Mouse (Mus musculus) cerebral cortex, adult 2 months (tissue): ENCODE measurements around the gene Atp6v0a1.

Source experiments
- WGBS: fragments of 180-500 bp; shearing (Covaris S2); methylation state at CpG from one replicate; pipeline ENCODE4 v1.1.7; 2018; 5-methylcytosine and 5-hydroxymethylcytosine counted together

The Atp6v0a1 gene

GRCm38 (mm10) chr11:101085617-101086322 lies 76.5 kb downstream of the Atp6v0a1 start:
- 92% methylated on average over 18 of the region's 18 CpGs for WGBS

- 57% methylated on average over 6 of the region's 6 CpGs for WGBS
Observed at GRCm38 (mm10) chr11:101086323-101086674, 77.0 kb downstream of the Atp6v0a1 start.

- WGBS = 1% methylated on average over 52 of the region's 52 CpGs
Observed at GRCm38 (mm10) chr11:101086756-101087681, 77.8 kb downstream of the Atp6v0a1 start, which contains the start of gene Mlx. Mlx (plus strand) TSS chr11:101087277.

- WGBS = 5% methylated on average over 8 of the region's 8 CpGs
Observed at GRCm38 (mm10) chr11:101087682-101088055, 78.4 kb downstream of the Atp6v0a1 start.

- 86% methylated on average over 1 of the region's 1 CpGs for WGBS
Observed at GRCm38 (mm10) chr11:101089931-101090330, 80.7 kb downstream of the Atp6v0a1 start.

GRCm38 (mm10) chr11:101094930-101095313 lies 85.7 kb downstream of the Atp6v0a1 start:
- under 1% methylated on average over 18 of the region's 18 CpGs for WGBS

GRCm38 (mm10) chr11:101095314-101096024 lies 86.2 kb downstream of the Atp6v0a1 start, which contains the start of gene Psmc3ip:
Psmc3ip (minus strand) TSS chr11:101095436.
- under 1% methylated on average over 43 of the region's 43 CpGs for WGBS

- 92% methylated on average over 8 of the region's 8 CpGs for WGBS
Observed at GRCm38 (mm10) chr11:101098231-101098630, 89.0 kb downstream of the Atp6v0a1 start.

- 90% methylated on average over 5 of the region's 5 CpGs for WGBS
Observed at GRCm38 (mm10) chr11:101103011-101103410, 93.8 kb downstream of the Atp6v0a1 start.

GRCm38 (mm10) chr11:101109351-101109750 lies 100.1 kb downstream of the Atp6v0a1 start:
- 52% methylated on average over 4 of the region's 4 CpGs for WGBS

- 53% methylated on average over 5 of the region's 5 CpGs for WGBS
Observed at GRCm38 (mm10) chr11:101110708-101111107, 101.5 kb downstream of the Atp6v0a1 start.

GRCm38 (mm10) chr11:101111178-101111577 lies 101.9 kb downstream of the Atp6v0a1 start:
- WGBS = 78% methylated on average over 4 of the region's 4 CpGs

GRCm38 (mm10) chr11:101112186-101112585 lies 102.9 kb downstream of the Atp6v0a1 start:
- WGBS = 83% methylated on average over 3 of the region's 3 CpGs
